Mouse (Mus musculus) heart, embryonic 13.5 days (tissue): Measurements from ENCODE around the gene Shf. TPM values are rescaled to one million over a fixed set of nuclear protein-coding genes. Genes with fewer than 3 reads are reported as not detected.

Source experiments
- ATAC-seq: fragments of 200-750 bp; cut with Nextera tagmentation; 2 replicates; pipeline ENCODE4 v1.8.0; 2017; ENCODE audit warnings: moderate TSS enrichment; ENCODE audit not compliant: insufficient number of reproducible peaks, low FRiP score, low TSS enrichment; ENCODE audit errors: extremely low read depth
- H3K27ac ChIP-seq: fragments of 300-500 bp; sonication (generic); replicated peaks from 2 replicates; pipeline ENCODE4 v1.5.1; 2015; ENCODE audit warnings: moderate library complexity, mild to moderate bottlenecking, inconsistent platforms
- H3K27me3 ChIP-seq: fragments of 300-500 bp; sonication (generic); replicated peaks from 2 replicates; pipeline ENCODE4 v1.6.1; 2015; ENCODE audit warnings: mild to moderate bottlenecking, inconsistent platforms
- H3K36me3 ChIP-seq: fragments of 300-500 bp; sonication (generic); 2 replicates; pipeline ENCODE4 v1.6.1; 2015; ENCODE audit warnings: mild to moderate bottlenecking, inconsistent platforms
- H3K4me1 ChIP-seq: fragments of 300-500 bp; sonication (generic); 2 replicates; pipeline ENCODE4 v1.6.1; 2015; ENCODE audit warnings: inconsistent platforms
- H3K4me2 ChIP-seq: fragments of 300-500 bp; sonication (generic); 2 replicates; pipeline ENCODE4 v1.6.1; 2015; ENCODE audit warnings: inconsistent platforms, mild to moderate bottlenecking, moderate library complexity
- H3K4me3 ChIP-seq: fragments of 300-500 bp; sonication (generic); 2 replicates; pipeline ENCODE4 v1.5.1; 2015; ENCODE audit warnings: moderate library complexity, mild to moderate bottlenecking, inconsistent platforms
- H3K9ac ChIP-seq: fragments of 300-500 bp; sonication (generic); 2 replicates; pipeline ENCODE4 v1.6.1; 2015; ENCODE audit warnings: inconsistent platforms, mild to moderate bottlenecking, moderate library complexity
- H3K9me3 ChIP-seq: fragments of 300-500 bp; sonication (generic); 2 replicates; pipeline ENCODE4 v1.6.1; 2016; ENCODE audit warnings: inconsistent platforms
- WGBS: fragments of 180-500 bp; shearing (Covaris S2); methylation state at CpG from one replicate; pipeline ENCODE4 v1.1.7; 2015; ENCODE audit warnings: mixed read lengths; 5-methylcytosine and 5-hydroxymethylcytosine counted together
- polyA plus RNA-seq: library from polyadenylated mRNA; unstranded; fragments of >200 nt; fragmentation: Nextera tagmentation; extraction: Ambion mirVana; gene quantifications from 2 replicates; pipeline ENCODE4 v1.2.1, GENCODE M21; 2015

Shf gene
- polyA plus RNA-seq, 1 experiment from 2014 or later: 1.8 TPM

DNA sequence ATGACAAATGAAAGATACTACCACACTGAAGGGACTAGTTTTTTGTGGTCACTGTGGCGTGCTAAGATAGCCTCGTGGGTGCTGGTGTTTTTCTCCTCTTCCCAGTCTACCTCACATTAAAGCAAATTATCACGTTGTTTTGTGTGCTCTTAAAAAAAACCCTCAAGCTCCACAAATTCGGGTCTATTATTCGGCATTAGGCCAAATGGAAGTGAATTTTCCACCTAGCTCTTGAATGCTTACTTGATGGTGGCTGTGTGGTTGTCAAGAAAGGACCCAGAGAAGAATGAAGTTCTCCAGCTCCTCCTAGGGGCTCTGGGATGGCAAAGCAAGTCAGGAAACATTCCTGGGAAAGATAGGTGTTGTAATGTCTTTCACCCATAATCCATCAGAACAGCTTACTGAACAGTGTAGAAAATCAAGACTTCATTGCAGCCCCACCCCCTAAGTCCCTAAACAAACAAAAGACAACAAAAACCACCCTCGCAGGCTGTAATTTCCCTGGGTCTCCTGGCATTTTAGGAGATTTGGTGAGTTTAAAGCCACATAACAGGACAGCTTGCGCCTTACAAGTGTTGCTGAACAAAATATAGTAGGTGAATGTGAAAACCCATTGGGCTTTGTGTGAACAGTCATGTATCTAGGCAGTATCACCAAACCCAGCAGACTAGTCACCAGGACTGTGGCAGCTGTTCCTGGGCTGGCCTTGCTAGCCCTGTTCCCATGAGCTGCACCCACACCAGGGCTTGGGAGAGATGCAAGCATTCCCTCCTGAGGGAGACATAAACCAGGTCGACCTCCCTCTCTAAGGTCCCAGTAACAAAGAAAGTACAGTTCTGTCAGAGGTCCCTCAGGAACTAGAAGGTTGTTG, 9.7 kb upstream of the Shf start:
- peak overlapping the region; percentile 92 for H3K27ac ChIP-seq
- 13% methylated on average over 8 of the region's 8 CpGs for WGBS
- H3K9ac ChIP-seq: peak overlapping the region; percentile 91

DNA sequence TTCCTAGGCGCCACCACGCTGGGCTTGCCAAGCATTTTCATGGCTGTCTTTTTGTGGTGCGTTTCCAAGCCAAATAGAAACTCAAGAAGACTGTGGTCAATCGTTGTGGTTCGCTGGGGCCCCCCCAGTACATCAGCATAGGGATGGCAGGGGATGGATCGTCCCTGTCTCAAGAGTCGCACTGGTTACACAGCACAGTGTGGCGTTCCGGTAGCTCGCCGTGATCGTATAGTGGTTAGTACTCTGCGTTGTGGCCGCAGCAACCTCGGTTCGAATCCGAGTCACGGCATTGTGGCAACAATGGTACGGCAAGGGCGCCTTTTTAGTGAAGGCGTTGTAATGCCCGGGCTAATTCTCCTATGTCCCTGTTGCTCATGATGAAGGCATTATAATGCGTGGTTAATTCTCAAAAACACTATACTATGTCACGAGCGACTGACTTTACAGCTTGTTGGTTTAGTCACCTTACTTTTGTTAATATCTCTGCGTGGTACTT, 8.8 kb upstream of the Shf start:
- H3K4me3 ChIP-seq: peak overlapping the region; percentile 73
- peak overlapping the region; percentile 91 for H3K9ac ChIP-seq
- peak overlapping the region; percentile 92 for H3K27ac ChIP-seq
- ATAC-seq: peak; percentile 78
- under 1% methylated on average over 26 of the region's 26 CpGs for WGBS
- H3K4me1 ChIP-seq: peaks cover 15% of the 10 kb centered on the region; the same call in 1 of the 2 replicates
- H3K27me3 ChIP-seq: no peaks in the 10 kb centered on the region
- no peaks in the 10 kb centered on the region for H3K9me3 ChIP-seq
- peak overlapping the region; percentile 72 for H3K4me2 ChIP-seq
- H3K36me3 ChIP-seq: no peaks in the 10 kb centered on the region

More for the DNA sequence above, 9.7 kb upstream of the Shf start:
- ATAC-seq: no peak
- Histone ChIP-seq H3K9me3 (no peaks in the 10 kb centered on the region), H3K4me1 (peaks cover 15% of the 10 kb centered on the region; the same call in 1 of the 2 replicates), H3K36me3 (no peaks in the 10 kb centered on the region), H3K4me3 (peak overlapping the region; percentile 73), H3K4me2 (peak overlapping the region; percentile 72), H3K27me3 (no peaks in the 10 kb centered on the region)

DNA sequence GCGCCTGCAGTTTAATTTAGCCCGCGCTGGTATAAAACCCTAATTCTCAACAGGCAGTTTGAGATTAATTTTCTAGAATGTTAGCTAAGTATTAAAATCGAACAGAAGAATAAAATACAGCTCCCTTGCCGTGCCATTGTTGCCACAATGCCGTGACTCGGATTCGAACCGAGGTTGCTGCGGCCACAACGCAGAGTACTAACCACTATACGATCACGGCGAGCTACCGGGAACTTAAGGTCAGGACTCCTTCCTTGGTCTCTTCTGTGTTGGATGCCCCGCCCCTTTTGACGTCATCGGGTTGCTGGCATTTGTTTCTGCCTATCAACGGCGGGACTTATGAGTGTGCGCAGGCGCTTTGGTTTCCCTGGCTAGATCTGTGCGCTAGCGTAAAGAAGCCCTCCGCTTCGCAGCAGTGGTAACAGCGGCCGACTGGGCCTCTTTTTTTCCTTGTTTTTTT, 8.3 kb upstream of the Shf start:
- no peaks in the 10 kb centered on the region for H3K9me3 ChIP-seq
- H3K4me1 ChIP-seq: peaks cover 15% of the 10 kb centered on the region; the same call in 1 of the 2 replicates
- under 1% methylated on average over 28 of the region's 28 CpGs for WGBS
- peak overlapping the region; percentile 92 for H3K27ac ChIP-seq
- peak overlapping the region; percentile 91 for H3K9ac ChIP-seq
- peak overlapping the region; percentile 72 for H3K4me2 ChIP-seq
- ATAC-seq: peak; percentile 85
- 0 out of 2 replicates have a peak, but pooled peaks cover under 1% of the 10 kb centered on the region for H3K27me3 ChIP-seq
- H3K36me3 ChIP-seq: no peaks in the 10 kb centered on the region
- peak overlapping the region; percentile 73 for H3K4me3 ChIP-seq

DNA sequence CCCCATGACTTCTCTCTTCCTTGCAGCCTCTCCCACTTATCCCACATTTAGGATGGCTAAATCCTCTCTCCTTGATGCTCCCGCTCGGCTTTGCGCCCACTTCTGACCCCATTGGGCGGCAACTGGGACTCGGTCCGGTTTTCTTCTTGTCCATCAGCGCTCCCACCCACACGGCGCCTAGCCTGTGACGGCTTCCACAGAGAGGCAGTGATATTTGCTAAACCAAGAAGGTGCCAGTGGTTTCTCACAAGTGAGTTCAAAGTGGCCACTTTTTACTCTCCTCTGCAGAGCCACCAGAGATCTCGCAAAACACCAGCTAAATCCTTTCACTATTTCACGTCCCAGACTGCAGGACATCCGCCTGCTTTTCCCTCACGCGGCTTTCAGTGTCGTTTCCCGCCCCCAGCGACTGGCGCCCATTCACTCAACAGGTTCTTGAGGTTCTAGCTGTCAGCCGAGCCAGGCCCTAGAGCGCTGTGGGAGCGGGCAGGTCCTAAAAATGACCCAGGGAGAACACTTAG, 7.1 kb upstream of the Shf start:
- Histone ChIP-seq H3K9me3 (no peaks in the 10 kb centered on the region), H3K27ac (peak overlapping the region; percentile 93), H3K36me3 (no peaks in the 10 kb centered on the region), H3K9ac (peak overlapping the region; percentile 87), H3K4me3 (peak overlapping the region; percentile 83), H3K4me2 (peak overlapping the region; percentile 93), H3K4me1 (peaks cover 15% of the 10 kb centered on the region; the same call in 1 of the 2 replicates), H3K27me3 (peaks cover 8% of the 10 kb centered on the region)
- ATAC-seq: no peak
- WGBS: under 1% methylated on average over 22 of the region's 22 CpGs

DNA sequence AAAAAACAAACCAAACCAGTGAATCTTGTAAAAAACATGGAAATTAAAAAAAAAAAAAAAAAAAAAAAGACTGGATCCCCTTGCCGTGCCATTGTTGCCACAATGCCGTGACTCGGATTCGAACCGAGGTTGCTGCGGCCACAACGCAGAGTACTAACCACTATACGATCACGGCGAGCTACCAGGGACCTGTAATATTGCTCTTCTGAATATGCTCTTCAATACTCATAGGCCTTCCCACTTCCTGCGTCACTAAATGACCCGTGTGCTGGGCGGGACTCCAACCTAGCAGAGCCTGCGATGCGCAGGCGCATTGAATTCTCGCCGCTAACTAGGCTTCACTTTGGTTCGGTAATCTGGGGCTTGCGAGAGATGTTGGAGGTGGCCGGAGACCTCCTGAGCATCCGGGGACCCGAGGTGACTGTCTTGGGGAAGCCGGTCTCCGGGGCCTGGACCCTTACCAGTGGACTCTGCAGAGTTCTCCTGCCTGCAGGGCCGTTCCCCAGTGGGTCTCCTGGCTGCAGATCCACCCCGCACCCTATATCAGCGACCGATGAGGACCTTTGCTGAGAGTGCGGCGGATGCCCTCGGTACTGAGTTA, 6.5 kb upstream of the Shf start:
- peaks cover 11% of the 10 kb centered on the region; the same call in 1 of the 2 replicates for H3K4me1 ChIP-seq
- H3K27ac ChIP-seq: peak overlapping the region; percentile 93
- peak overlapping the region; percentile 83 for H3K4me3 ChIP-seq
- peak overlapping the region; percentile 87 for H3K9ac ChIP-seq
- peak overlapping the region; percentile 93 for H3K4me2 ChIP-seq
- H3K36me3 ChIP-seq: no peaks in the 10 kb centered on the region
- H3K9me3 ChIP-seq: no peaks in the 10 kb centered on the region
- peak; percentile 73 for ATAC-seq
- WGBS: under 1% methylated on average over 32 of the region's 32 CpGs
- H3K27me3 ChIP-seq: peaks cover 14% of the 10 kb centered on the region

DNA sequence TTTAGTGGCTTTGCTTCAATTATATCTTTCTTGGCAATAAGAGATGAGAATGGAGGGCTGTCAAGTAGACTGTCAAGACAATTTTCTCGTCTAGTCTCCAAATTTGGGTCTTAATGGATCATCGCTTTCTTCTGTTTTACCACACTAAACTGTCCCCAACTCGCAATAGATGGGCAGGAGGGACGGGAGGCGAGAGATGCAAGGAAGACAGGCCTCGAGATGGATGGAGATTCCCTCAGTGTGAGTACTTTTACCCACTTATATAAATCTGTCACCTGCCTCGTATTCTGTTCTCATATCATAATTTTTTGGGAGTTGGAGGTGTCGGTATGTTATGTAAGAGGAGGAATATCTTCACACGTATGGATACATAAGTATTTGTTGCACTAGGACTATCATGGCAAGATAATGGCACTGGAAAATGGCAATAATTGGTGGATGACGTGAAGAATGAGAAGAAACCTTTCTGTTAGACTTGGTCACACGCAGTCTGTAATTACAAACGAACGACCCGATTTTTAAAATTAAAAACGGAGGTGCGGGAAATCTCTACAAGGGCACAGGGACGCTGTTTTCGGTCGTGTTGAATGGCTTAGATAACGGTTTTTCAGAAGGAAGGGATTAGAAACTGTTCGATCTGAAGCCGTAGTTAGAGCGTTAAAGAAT, 5.8 kb upstream of the Shf start:
- no peak overlapping the region for H3K27ac ChIP-seq

DNA sequence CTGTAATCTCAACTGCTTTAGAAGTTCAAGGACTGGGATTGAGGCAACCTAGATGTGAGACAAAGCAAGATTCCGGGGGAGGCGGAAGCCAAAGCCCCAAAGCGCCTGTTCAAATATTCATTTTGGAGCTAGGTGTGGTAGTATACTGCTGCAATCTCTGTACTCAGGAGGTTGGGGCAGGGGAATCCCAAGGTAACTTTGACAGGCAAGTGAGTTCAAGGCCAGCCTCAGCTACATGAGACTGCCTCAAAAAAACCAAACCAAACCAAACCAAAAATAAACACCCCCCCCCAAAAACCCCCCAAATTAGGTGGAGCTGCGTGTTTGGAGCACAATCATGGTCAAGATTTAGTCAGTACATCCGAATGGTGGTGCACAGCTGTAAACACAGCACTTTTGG, 5.0 kb upstream of the Shf start:
- H3K4me1 ChIP-seq: peaks cover 13% of the 10 kb centered on the region
- H3K9me3 ChIP-seq: no peaks in the 10 kb centered on the region
- peaks cover 24% of the 10 kb centered on the region for H3K27me3 ChIP-seq
- no peak overlapping the region for H3K4me3 ChIP-seq
- 75% methylated on average over 5 of the region's 5 CpGs for WGBS
- H3K27ac ChIP-seq: no peak overlapping the region
- H3K36me3 ChIP-seq: no peaks in the 10 kb centered on the region
- no peak overlapping the region for H3K4me2 ChIP-seq
- no peak for ATAC-seq
- H3K9ac ChIP-seq: no peak overlapping the region

More for the DNA sequence above, 5.8 kb upstream of the Shf start:
- ATAC-seq: no peak
- H3K4me3 ChIP-seq: peak overlapping the region; percentile 83
- H3K36me3 ChIP-seq: no peaks in the 10 kb centered on the region
- peaks cover 8% of the 10 kb centered on the region; the same call in 1 of the 2 replicates for H3K4me1 ChIP-seq
- H3K9ac ChIP-seq: peak overlapping the region; percentile 82
- WGBS: 22% methylated on average over 23 of the region's 23 CpGs
- peak overlapping the region; percentile 93 for H3K4me2 ChIP-seq
- H3K9me3 ChIP-seq: no peaks in the 10 kb centered on the region
- peaks cover 21% of the 10 kb centered on the region for H3K27me3 ChIP-seq

DNA sequence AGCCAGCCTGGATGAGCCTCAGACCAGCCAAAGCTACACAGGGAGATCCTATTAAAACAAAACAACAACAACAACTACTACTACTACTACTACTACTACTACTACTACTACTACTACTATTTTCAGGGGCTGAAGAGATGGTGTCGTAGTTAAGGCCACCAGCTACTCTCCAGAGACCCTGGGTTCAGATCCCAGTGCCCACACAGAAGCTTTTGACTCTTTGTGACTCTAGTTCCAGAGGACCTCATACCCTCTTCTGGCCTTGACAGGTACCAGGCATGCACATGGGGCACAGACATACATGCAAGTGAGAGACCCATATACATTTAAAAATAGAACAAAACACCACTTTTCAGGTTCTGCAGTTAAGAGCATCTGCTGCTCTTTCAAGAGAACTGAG, 3.6 kb upstream of the Shf start:
- WGBS: 70% methylated on average over 1 of the region's 1 CpGs
- H3K9ac ChIP-seq: no peak overlapping the region
- H3K27me3 ChIP-seq: peaks cover 24% of the 10 kb centered on the region
- peaks cover 17% of the 10 kb centered on the region for H3K4me1 ChIP-seq
- no peak overlapping the region for H3K27ac ChIP-seq
- H3K4me3 ChIP-seq: no peak overlapping the region
- H3K4me2 ChIP-seq: no peak overlapping the region
- H3K36me3 ChIP-seq: no peaks in the 10 kb centered on the region
- no peaks in the 10 kb centered on the region for H3K9me3 ChIP-seq
- ATAC-seq: no peak

DNA sequence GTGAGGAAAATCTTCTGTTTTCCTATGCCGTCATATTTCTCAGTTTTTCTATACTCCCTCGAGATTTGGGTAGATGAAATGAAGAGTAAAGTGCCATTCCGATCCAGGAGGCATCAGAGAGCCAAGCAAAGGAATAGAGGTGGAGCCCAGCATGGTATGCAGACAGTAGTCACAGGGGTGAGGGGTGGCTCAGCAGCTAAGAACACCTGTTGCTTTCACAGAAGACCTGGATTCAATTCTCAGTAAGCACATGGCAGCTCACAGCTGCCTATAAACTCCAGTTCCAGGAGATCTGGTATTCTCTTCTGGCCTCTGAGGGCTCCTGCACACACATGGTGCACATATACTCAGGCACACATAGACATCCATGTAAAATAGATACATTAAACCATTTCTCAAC, 3.1 kb upstream of the Shf start:
- no peak for ATAC-seq
- H3K9me3 ChIP-seq: no peaks in the 10 kb centered on the region
- H3K27me3 ChIP-seq: peaks cover 24% of the 10 kb centered on the region
- H3K36me3 ChIP-seq: no peaks in the 10 kb centered on the region
- no peak overlapping the region for H3K9ac ChIP-seq
- H3K4me2 ChIP-seq: no peak overlapping the region
- 54% methylated on average over 3 of the region's 3 CpGs for WGBS
- peaks cover 22% of the 10 kb centered on the region for H3K4me1 ChIP-seq
- no peak overlapping the region for H3K4me3 ChIP-seq
- H3K27ac ChIP-seq: no peak overlapping the region

DNA sequence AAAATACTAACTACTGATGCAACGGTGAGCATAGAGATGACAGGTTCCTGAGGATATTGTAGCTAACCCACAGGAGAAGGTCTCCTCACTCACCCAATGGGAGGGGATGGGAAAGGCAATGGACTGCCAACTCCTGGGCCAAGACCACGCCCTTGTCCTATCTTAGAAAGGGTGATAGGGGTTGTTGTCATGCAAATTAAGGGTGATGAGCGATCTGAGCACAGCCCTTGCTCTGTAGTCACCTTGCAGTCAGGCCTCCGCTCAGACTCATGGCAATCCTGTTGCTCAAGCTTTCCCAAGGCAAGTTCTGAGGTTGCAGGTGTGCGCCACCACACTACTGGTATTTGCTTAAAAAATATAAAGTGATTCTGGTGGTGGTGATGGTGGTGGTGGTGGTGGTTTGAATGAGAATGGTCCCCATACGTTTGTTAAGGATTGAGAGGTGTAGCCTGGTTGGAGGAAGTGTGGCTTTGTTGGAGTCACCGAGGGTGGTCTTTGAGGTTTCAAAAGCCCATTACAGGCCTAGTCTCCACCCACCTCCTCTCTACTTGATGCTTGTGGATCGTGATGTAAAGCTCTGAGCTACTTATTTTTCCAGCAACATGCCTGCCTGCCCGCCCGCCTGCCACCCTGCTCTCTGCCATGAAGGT, 1.3 kb upstream of the Shf start:
- Histone ChIP-seq H3K9me3 (no peaks in the 10 kb centered on the region), H3K9ac (no peak overlapping the region), H3K4me3 (no peak overlapping the region), H3K27ac (no peak overlapping the region), H3K4me1 (peaks cover 36% of the 10 kb centered on the region), H3K4me2 (peak overlapping the region; percentile 87; the same call in 1 of the 2 replicates), H3K27me3 (peaks cover 24% of the 10 kb centered on the region), H3K36me3 (no peaks in the 10 kb centered on the region; the same call in 1 of the 2 replicates)
- WGBS: 39% methylated on average over 10 of the region's 10 CpGs
- ATAC-seq: no peak
